Mouse (Mus musculus) thymus, adult 2 months (tissue): Measurements from ENCODE around the gene Galns. TPM values are rescaled to one million over a fixed set of nuclear protein-coding genes. Genes with fewer than 3 reads are reported as not detected.

Experiments used
- DNase-seq: peaks from one replicate; pipeline ENCODE4 v3.0.0; 2021
- H3K27ac ChIP-seq: fragments of 200-500 bp; 2 replicates; pipeline ENCODE4 v1.5.1; 2012; ENCODE audit warnings: low read length, control low read depth; ENCODE audit not compliant: control insufficient read depth, insufficient read depth
- H3K27me3 ChIP-seq: fragments of 200-500 bp; 2 replicates; pipeline ENCODE4 v1.6.1; 2012; ENCODE audit warnings: mild to moderate bottlenecking, low read length, moderate library complexity, mixed read lengths; ENCODE audit not compliant: control insufficient read depth, insufficient read depth
- H3K36me3 ChIP-seq: fragments of 200-500 bp; 2 replicates; pipeline ENCODE4 v1.6.1; 2012; ENCODE audit warnings: mild to moderate bottlenecking, low read length, moderate library complexity; ENCODE audit not compliant: control insufficient read depth, insufficient read depth
- H3K4me1 ChIP-seq: fragments of 200-500 bp; replicated peaks from 2 replicates; pipeline ENCODE4 v1.6.1; 2012; ENCODE audit warnings: low read length; ENCODE audit not compliant: control insufficient read depth, insufficient read depth
- H3K4me3 ChIP-seq: fragments of 200-500 bp; 2 replicates; pipeline ENCODE4 v1.5.1; 2012; ENCODE audit warnings: mild to moderate bottlenecking, low read length, control low read depth, moderate library complexity; ENCODE audit not compliant: control insufficient read depth, insufficient read depth
- CTCF ChIP-seq: fragments of 200-500 bp; IDR thresholded peaks from 2 replicates; pipeline ENCODE4 v1.5.1; 2012; ENCODE audit warnings: mild to moderate bottlenecking, control low read depth, low read length, moderate library complexity, borderline replicate concordance; ENCODE audit not compliant: control insufficient read depth, poor library complexity, insufficient read depth; ENCODE audit errors: extremely low read depth
- POLR2A ChIP-seq: fragments of 200-500 bp; IDR thresholded peaks from 2 replicates; pipeline ENCODE4 v1.6.1; 2012; ENCODE audit warnings: mild to moderate bottlenecking, low read length, control low read depth, moderate library complexity; ENCODE audit not compliant: control insufficient read depth, poor library complexity, insufficient read depth; ENCODE audit errors: extremely low read depth
- WGBS: fragments of 180-500 bp; shearing (Covaris S2); methylation state at CpG from one replicate; pipeline ENCODE4 v1.1.7; 2018; 5-methylcytosine and 5-hydroxymethylcytosine counted together
- polyA plus RNA-seq: library from polyadenylated mRNA; depleted of rRNA; stranded (reverse); fragments of >200 nt; gene quantifications from 2 replicates; pipeline ENCODE4 v1.2.3, GENCODE M21; 2012

Gene Galns
- polyA plus RNA-seq, 1 experiment = 15.6 TPM

GRCm38 (mm10) chr8:122642071-122642470, 30.8 kb upstream of the Galns start:
- Histone ChIP-seq H3K27me3 (no peaks in the 10 kb centered on the region), H3K4me1 (no peaks in the 10 kb centered on the region), H3K27ac (no peak overlapping the region), H3K4me3 (no peak overlapping the region), H3K36me3 (peaks cover 56% of the 10 kb centered on the region)
- WGBS = 94% methylated on average over 9 of the region's 9 CpGs
- TF ChIP-seq CTCF (no peak), POLR2A (no peak)
- DNase-seq = no peak

- no peaks in the 10 kb centered on the region for H3K4me1 ChIP-seq
- DNase-seq = no peak
- H3K4me3 ChIP-seq = no peak overlapping the region
- 97% methylated on average over 15 of the region's 15 CpGs for WGBS
- no peak overlapping the region for H3K27ac ChIP-seq
- H3K27me3 ChIP-seq = no peaks in the 10 kb centered on the region
- H3K36me3 ChIP-seq = peaks cover 59% of the 10 kb centered on the region
- TF ChIP-seq POLR2A (no peak), CTCF (no peak)
Measured at GRCm38 (mm10) chr8:122641406-122641805, 30.1 kb upstream of the Galns start.

- Histone ChIP-seq H3K4me1 (no peaks in the 10 kb centered on the region), H3K27me3 (no peaks in the 10 kb centered on the region), H3K36me3 (peaks cover 56% of the 10 kb centered on the region), H3K4me3 (no peak overlapping the region), H3K27ac (no peak overlapping the region)
- DNase-seq = no peak
- TF ChIP-seq CTCF = no peak
- no peak for TF ChIP-seq POLR2A
- 99% methylated on average over 4 of the region's 4 CpGs for WGBS
Measured at GRCm38 (mm10) chr8:122640825-122641224, 29.6 kb upstream of the Galns start.

- Histone ChIP-seq H3K36me3 (peaks cover 57% of the 10 kb centered on the region), H3K27ac (no peak overlapping the region), H3K4me1 (no peaks in the 10 kb centered on the region), H3K4me3 (no peak overlapping the region), H3K27me3 (no peaks in the 10 kb centered on the region)
- TF ChIP-seq CTCF = no peak
- no peak for TF ChIP-seq POLR2A
- WGBS = 91% methylated on average over 16 of the region's 16 CpGs
- no peak for DNase-seq
Measured at GRCm38 (mm10) chr8:122639521-122640248, 28.4 kb upstream of the Galns start.

- Histone ChIP-seq H3K4me1 (no peaks in the 10 kb centered on the region), H3K4me3 (no peak overlapping the region), H3K27ac (no peak overlapping the region), H3K27me3 (no peaks in the 10 kb centered on the region), H3K36me3 (peaks cover 68% of the 10 kb centered on the region)
- 88% methylated on average over 16 of the region's 16 CpGs for WGBS
- TF ChIP-seq CTCF (no peak), POLR2A (no peak)
- DNase-seq = no peak
Measured at GRCm38 (mm10) chr8:122638601-122639000, 27.3 kb upstream of the Galns start.

- H3K4me3 ChIP-seq = no peak overlapping the region
- H3K27ac ChIP-seq = no peak overlapping the region
- TF ChIP-seq POLR2A (no peak), CTCF (no peak)
- H3K4me1 ChIP-seq = no peaks in the 10 kb centered on the region
- DNase-seq = no peak
- H3K27me3 ChIP-seq = no peaks in the 10 kb centered on the region
- WGBS = 97% methylated on average over 9 of the region's 9 CpGs
- H3K36me3 ChIP-seq = peaks cover 67% of the 10 kb centered on the region
Measured at GRCm38 (mm10) chr8:122637230-122637629, 26.0 kb upstream of the Galns start.

GRCm38 (mm10) chr8:122636803-122637175, 25.5 kb upstream of the Galns start:
- no peak for DNase-seq
- no peak overlapping the region for H3K4me3 ChIP-seq
- WGBS = 90% methylated on average over 9 of the region's 9 CpGs
- TF ChIP-seq CTCF = no peak
- no peak for TF ChIP-seq POLR2A
- H3K4me1 ChIP-seq = no peaks in the 10 kb centered on the region
- H3K36me3 ChIP-seq = peaks cover 68% of the 10 kb centered on the region
- no peaks in the 10 kb centered on the region for H3K27me3 ChIP-seq
- H3K27ac ChIP-seq = no peak overlapping the region
